Mouse (Mus musculus) ZHBTc4 (cell line): Measurements from ENCODE around the gene Birc6.
"Not testable (repeated sequence)": the region's sequence is repeated elsewhere in the genome, so short reads cannot be mapped to it uniquely, and the experiment has no call there.

Source experiments
- DNase-seq: peaks from one replicate; pipeline ENCODE4 v3.0.0-alpha.2; 2011; ENCODE audit warnings: low read depth, low spot score

Gene Birc6

DNA sequence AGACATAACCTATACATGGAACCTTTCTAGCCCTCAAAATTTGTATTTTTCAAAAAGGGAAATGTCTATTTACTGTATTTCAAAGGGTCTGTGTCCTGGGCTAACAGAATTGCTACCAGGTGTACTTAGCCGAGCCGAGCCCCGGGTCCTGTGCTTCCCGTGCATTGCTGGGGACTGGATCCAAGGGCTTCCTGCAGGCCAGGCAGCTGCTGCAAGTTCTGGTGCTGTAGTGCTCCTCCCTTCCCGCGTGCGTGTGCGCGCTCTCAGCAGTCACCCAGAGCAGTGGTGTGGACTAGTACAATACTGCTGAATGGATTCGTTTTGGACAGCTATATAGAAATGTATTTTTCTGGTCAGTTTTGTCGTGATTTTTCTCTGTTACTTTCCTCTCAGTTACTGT is 31.8 kb downstream of the Birc6 start:
- DNase-seq, result peak; percentile 5

DNA sequence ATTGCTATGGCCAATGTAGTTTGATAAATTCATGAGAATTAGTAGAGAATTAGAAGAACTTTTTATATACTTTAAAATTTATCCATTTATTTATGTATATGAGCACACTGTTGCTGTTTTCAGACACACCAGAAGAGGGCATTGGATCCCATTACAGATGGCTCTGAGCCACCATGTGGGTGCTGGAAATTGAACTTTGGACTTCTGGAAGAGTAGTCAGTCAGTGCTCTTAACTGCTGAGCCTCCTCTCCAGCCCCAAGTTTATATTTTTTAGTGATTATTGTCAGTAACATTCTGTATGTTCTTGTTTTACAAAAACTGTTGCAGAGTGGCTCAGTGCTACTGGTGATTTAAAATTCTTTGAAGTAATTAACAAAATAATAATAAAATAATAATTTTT is 36.1 kb downstream of the Birc6 start:
- DNase-seq, result no peak

GRCm38 (mm10) chr17:74569219-74569618 is 41.1 kb downstream of the Birc6 start:
- no peak for DNase-seq

- no peak for DNase-seq
These were observed 42.5 kb downstream of the Birc6 start for GRCm38 (mm10) chr17:74570585-74570984.

DNA sequence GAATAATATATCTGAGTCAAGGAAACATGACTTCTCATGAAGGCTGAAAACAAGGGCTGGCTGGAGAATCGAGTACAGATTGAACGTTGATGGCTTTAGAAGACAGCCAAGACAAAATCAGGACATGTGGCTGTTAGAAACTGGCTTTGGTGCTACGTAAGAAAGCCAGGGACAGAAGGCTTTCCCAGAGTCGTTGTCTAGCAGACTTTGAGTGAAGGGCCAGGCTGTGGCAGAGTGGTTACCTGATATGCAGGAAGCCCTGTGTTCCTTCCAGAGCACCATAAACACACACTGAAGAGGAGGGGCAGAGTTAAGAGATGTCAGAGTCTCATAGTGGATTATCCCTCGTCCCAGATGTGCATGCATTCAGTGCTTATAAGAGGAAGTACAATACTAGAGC is 49.1 kb downstream of the Birc6 start:
- no peak for DNase-seq

GRCm38 (mm10) chr17:74579586-74579985 is 51.5 kb downstream of the Birc6 start:
- no peak for DNase-seq

DNA sequence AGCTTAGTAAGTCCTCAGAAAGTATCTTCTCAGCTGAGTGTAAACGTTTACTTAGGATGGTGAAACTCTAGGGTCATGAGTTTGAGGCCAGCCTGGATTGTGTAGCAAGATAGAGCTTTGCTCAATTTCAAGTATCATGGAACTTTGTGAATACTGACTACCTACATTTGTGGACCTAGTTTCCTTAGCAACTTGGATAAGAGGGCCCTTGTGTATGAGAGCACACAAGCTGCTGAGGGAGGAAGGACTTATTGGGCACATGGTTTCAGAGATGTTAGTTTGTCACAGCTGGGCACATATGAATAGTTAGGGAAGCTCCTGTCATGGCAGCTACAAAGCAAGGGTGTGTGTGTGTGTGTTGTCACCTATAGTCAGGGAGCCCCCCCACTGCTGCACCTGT is 52.6 kb downstream of the Birc6 start:
- DNase-seq, result no peak

DNA sequence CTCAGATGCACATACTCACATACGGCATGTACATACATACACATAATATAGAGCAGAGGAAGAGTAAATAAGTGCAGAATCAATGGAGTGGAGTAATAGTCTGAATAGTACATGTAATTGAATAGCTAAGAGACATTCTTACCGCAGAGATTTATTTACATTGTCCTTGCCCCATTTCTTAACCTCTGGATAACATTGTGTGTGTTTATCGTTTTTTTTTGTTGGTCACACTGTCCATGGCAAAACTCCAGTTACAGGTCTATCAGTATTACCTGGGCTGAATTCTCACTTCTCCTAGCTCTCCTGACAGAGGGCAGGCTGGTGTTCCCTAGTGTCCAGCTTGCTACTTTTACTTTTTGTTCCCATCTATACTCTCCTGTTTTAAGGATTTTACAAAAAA is 58.7 kb downstream of the Birc6 start:
- DNase-seq, result no peak

- no peak for DNase-seq
These were observed 70.8 kb downstream of the Birc6 start for GRCm38 (mm10) chr17:74598908-74599307.

DNA sequence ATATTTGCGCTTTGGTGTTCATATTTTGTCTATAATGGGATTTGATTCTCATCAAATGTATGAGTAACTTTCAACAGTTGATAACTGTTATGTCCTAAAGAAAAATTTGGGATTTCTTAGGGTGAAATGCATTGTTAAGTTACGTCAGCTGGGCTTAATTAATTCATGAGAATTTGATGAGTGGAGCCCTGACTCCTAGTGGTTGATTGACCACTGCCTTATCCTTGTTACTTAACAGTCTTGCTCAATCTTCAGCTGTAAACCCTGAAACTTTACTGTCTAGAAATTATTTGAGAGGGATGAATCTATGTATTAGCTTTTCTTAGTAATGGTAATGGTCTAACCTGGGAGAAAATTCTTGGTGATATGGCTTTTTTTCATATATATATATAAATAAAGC is 71.3 kb downstream of the Birc6 start:
- no peak for DNase-seq

- DNase-seq, result no peak
These were observed 73.1 kb downstream of the Birc6 start for GRCm38 (mm10) chr17:74601201-74601600.

- DNase-seq, result no peak
These were observed 102.7 kb downstream of the Birc6 start for GRCm38 (mm10) chr17:74630798-74631197.

GRCm38 (mm10) chr17:74642445-74642844 is 114.3 kb downstream of the Birc6 start:
- DNase-seq, result no peak

DNA sequence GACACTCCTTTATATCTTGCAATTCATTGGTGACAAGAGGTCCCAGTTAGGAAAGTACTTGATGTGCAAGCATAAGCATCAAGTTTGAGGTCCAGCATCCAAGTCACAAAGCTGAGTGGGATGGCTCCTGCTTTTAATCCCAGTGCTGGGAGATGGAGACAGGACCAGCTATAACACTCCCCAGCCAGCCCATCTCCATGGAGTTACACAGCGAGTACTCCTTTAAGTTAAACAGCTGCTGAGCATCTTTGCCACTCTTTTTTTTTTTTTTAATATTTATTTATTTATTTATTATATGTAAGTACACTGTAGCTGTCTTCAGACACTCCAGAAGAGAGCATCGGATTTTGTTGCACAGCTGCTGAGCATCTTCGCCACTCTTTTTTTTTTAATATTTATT is 130.3 kb downstream of the Birc6 start:
- DNase-seq, result no peak

GRCm38 (mm10) chr17:74668010-74668409 is 139.9 kb downstream of the Birc6 start:
- no peak for DNase-seq

GRCm38 (mm10) chr17:74670031-74670430 is 141.9 kb downstream of the Birc6 start:
- no peak for DNase-seq

DNA sequence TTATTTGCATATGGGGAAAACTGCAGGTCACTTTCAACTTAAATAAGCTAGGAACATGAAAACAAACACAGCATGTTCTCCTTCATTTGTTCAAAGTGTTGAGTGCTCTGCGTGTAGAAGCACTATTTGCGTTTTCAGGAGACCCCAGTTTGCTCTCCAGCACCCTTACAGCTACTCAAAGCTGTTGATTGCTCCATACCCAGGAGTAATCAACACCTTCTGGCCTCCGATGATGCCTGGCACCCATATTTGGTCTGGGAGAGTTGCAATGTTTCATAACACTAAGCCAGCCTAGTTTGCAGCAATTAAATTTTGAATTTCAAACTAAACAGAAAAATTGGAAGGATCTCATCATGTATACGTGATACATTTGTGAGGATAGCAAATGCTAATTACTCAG is 144.4 kb downstream of the Birc6 start:
- DNase-seq, result no peak

DNA sequence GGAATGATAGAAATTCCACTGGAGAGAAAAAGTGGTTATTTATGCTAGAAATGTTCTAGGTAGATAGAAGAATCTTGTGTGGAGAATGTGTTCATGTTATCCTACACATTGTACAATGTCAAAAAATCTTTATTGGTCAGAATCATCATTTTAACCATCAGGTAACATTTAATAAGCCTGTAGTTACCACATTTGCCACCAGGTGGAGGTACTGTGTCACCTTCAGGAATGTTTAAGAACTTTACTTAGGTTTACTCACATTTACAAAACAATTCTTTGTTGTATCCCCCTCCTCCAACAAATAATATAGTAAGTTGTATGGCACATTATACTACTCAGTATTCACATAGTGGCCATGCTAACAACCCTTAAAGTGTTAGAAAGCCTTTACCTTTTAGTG is 145.2 kb downstream of the Birc6 start:
- DNase-seq, result peak; percentile 32

DNA sequence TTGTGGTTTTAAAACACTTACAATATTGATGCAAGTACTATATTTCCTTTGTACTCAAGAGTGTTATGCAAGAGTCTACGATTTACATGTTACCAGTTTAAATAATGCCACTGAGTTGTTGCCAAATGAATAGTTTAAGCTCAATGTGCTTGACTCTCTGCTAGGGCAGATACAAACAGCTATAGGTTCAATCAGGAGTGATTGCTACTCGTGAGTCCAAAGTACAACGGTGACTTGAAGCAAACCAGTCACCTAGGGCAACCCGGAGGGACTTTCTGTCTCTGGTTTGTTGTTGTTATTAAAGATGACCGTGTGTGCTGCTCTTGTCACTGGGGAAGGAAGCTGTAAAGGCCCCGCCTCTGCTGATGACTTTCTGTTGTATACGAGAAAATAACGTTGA is 150.0 kb downstream of the Birc6 start:
- DNase-seq, result no peak

DNA sequence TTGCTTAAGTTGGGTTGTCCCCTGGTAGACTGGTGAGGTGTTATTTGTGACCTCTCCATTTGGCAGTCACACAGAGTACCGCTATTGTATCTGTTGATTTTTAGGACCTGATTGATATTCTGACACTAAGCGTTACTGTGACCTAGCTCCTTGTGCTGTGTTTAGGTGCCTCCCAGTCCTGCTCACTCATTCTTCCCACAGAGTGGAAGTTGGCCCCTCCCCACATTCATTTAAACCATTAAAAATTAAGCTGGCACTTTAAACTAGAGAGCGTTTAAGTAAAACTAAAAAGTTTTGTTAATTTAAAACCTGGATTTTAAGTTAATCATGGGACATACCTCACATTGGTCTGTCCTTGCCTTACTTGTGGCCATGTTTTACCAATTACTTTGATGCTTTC is 156.8 kb downstream of the Birc6 start:
- no peak for DNase-seq

DNA sequence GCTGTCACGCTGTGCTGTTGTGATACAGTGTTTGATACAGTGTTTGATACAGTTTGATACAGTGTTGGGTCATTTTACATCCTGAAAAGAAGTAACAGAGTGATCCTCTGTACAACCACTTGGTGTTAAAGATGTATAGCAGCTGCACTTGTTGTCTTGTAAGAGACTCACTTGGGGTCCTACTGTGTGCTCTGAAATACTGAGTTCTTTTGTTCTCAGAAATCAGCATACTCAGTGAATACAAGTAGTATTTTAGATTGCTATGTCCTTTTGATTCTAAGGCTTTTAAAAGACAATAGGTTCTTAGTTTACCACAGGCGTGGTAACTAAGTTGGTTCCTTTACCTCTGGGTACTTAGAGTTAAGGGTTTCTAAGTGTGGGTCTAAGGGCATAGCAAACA is 160.5 kb downstream of the Birc6 start:
- DNase-seq, result peak; percentile 37

DNA sequence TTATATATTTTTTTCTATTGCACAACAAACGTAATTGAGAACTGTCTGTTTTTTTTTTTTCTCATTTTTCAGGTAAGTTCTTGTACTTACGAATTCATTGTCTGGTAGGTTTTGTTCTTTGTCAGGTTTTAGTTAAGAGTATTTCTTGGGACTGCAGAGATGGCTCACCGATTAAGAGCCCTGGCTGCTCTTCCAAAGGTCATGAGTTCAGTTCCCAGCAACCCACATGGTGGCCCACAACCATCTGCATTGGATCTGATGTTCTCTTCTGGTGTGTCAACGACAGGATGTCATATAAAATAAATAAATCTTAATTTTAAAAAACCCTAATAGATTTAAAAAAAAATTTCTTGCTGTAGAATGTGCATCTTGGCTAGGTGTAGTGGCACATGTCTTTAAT is 161.3 kb downstream of the Birc6 start:
- no peak for DNase-seq

- not testable (repeated sequence) for DNase-seq
These were observed 173.6 kb downstream of the Birc6 start for GRCm38 (mm10) chr17:74701661-74702060.

GRCm38 (mm10) chr17:74705480-74705879 is 177.4 kb downstream of the Birc6 start:
- DNase-seq, result no peak

- DNase-seq, result no peak
These were observed 178.5 kb downstream of the Birc6 start for GRCm38 (mm10) chr17:74706593-74706992.
